Mouse (Mus musculus) heart, adult 2 months (tissue): ENCODE measurements around the gene Ppp1r11.

Experiments used
- CTCF ChIP-seq: fragments of 200-600 bp; IDR thresholded peaks from 2 replicates; pipeline ENCODE4 v1.8.1; 2022; ENCODE audit warnings: antibody characterized with exemption, mild to moderate bottlenecking, moderate library complexity
- POLR2A ChIP-seq: fragments of 200-500 bp; IDR thresholded peaks from 2 replicates; pipeline ENCODE4 v1.6.1; 2011; ENCODE audit warnings: mild to moderate bottlenecking, low read depth, low read length, control low read depth; ENCODE audit not compliant: insufficient read depth

- TF ChIP-seq CTCF: peak; percentile 50
- no peak for TF ChIP-seq POLR2A
Observed at GRCm38 (mm10) chr17:36944121-36944775, 7.3 kb downstream of the Ppp1r11 start.
